Mouse (Mus musculus): ENCODE data around the gene Pde1c.

Pde1c gene

DNA sequence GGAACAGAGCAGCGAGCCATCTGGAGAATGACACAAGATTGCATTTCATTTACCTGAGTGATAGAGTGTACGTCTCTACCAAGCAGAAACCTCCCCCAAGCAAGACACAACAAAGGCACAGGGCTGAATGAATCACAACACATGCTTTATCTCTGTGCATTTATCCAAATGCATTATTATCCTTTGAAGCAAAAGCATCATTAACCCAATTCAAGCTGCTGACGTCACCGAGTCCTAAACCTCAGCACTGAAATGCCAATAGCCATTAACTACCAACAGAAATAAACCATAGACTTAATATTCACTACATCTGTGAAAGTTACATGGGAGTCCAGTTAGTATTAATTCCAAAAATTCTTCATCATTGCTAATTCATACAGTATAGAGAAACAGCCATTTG lies 127.4 kb downstream of the Pde1c start:
- no peak for DNase-seq

DNA sequence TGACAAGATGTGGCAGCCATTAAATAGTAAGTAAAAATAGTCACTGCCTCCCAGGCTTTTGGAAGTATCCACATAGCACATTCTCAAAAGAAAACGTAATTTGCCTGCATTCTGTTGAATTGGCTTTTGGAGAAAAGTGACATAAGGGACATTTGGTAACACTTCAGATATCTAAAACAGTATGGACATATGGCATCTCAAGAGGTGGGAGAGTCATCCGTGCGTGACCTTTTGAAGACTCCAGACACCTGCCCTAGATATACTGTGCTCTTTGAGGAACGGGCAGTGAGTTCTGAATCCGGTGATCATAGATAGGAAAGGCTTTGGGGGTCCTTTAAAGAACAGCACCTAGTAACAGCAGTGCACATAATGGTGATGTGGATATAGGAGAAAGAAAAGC lies 143.1 kb downstream of the Pde1c start:
- no peak for DNase-seq

DNA sequence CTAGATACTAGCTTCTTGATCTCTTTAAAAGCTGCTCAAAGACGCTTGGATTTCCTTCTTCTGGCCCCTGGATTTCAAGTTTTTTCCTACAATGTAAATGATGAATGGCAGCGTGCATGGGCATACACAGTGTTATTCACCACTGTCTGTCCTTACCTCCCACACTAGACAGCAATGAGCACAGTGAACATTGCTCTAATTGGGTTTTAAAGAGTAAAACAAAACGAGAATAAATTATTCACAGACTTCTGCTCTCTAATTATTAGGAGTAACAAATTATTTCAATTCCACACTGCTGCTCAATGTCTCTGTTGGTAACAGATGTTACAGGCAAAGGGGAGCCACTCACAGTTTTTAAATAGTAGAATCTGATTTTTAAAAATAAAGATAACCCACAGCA lies 146.0 kb downstream of the Pde1c start:
- no peak for DNase-seq

DNA sequence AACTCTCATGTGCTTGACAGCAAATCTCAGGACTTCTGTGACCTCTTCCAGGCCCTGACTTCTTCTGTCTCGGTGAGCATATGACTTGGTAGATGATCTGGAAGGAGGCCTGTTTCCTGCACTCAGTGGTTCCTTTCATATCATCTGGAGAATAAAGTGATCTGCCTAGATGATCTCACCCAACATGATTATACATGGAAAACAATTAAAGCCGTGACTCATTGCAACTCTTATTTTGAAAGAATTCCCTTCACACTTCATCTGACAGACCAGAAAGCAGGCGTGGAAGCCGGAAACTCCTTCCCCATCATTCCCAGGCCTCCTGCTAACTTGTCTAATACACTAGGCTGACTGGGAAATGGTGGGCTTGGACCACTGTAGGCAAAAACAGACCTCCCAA lies 152.7 kb downstream of the Pde1c start:
- no peak for DNase-seq

DNA sequence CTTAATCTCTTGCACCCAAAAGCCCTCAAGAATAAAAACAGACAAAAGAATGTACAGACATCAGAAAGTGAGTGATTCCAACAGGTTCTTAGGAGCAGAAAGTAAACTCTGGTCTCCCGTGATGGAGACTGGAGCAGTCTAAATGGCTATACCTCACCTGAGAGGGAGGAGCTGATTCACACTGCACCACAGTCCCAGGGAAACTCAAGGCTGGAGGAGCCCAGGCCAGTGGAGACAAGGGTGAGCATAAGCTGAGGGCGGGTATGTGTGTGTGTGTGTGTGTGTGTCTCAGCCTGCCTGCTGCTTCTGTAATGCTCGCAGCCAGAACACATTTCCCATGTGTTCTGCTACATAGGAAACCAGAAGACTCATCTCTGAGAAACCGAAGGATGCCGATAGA lies 179.7 kb downstream of the Pde1c start:
- no peak for DNase-seq

DNA sequence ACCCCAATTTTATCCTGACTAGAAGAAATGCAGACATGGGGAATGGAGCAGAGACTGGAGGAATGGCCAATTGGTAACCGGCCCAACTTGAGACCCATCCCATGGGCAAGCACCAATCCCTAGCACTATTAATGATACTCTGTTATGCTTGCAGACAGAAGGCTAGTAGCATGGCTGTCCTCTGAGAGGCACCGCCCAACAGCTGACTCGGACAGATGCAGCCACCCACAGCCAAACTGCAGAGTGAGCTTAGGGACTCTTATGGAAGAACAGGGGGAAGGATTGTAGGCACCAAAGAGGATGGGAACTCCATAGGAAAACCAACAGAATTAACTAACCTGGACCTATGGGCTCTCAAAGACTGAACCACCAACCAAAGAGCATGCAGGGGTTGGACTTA lies 192.5 kb downstream of the Pde1c start:
- DNase-seq = no peak

DNA sequence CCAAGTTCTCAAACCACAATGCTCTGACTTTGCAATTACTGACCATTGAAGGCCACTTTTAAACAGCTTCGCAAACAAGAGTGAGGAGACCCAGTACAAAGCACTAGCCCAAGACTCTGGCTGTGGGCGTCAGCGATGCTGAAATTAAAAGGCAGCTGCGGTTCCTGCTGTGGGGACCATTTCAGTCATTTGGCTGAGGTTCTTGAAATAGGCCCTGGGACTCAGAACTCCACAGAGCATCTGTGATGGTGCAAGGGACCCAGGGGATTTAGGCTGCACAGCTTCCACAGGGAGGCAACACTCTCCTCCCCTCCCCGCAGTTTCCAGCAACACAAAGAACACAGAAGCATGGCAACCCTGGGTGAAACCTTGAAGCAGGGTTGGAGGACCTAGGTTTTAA lies 194.7 kb downstream of the Pde1c start:
- no peak for DNase-seq

DNA sequence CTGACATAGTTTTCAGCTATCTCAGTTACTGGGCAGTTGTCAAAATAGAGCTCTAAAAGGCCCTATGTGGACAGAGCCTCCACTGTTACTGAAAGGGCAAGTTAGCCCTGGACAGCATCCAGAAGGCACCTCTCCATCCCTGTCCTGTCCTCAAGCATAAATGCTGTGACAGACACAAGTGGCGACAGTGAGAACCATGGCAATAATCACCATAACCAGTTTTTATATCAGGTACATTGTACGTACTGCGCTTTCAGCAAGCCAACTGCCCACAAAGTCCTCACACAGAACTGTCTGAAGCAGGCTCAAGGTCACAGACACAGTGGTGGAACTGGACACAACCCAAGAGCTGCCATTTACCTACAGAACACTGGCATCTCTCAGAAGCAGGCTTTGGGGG lies 195.2 kb downstream of the Pde1c start:
- DNase-seq = no peak

DNA sequence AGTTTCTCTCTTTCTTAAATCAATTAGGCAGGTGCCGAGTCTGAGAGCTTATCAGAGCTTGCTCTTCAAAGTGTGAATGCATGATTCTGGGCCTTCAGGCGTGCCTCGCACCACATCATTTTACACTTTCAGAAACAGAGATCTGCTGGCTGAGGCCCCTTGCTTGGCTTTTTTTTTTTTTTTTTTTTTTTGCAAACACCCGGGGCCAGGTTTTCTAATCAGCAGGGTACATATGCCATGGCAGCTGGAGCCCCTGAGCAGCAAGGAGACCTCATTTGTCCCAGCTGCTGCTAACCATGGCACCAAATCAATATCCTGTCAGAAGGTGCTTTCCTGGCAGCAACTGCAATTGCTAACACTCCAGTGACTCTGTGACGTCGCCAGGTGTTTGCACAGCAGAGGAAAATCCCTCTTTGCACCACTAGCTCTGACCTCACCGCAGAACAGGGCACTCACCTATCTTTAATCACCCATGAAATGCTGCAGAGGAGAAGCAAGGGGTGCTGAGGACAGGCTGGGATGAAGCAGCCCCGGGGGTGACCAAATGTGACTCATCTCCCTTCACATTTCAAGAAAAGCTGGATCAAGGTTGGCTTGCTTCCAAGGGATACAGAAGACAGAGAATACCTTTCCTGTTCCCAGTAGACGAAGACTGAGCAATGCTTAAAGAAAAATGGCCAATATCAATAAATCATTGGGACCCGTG lies 195.7 kb downstream of the Pde1c start:
- no peak for DNase-seq

DNA sequence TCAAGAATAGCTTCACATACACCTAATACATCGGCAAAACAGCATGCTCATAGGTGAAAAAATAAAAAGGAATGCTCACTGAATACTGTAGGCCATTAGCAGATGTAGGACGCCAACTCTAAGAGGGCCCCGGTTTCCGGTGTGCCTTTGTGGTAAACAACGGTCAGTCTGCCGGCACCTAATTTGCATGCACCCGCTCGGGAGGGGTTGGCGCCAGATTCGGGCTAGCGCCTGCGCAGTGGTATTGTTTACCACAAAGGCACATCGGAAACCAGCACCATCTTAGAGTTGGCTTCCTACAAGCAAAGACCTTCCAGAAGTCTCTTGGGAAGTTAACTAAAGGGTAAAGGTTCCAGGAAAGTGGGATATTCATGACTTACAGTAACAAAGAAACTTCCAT lies 199.4 kb downstream of the Pde1c start:
- no peak for DNase-seq

DNA sequence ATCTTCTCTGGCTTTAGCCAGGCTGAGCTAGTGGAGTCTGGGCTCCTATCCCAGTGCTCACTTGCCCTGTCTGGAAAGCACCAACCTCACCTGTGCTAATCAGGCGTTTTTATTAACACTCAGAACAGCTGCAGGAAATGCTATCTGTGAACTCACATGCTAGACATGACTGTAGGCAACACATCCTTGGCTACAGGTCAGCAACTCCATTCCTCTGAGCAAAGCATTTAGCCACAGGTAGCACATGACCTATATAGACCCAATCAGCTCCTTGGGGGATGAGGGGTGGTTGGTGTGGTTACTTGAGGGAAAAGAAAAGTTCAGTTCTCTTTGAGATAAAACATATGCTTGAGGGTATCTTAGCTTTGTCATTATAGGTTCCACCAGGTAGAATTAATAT lies 200.8 kb downstream of the Pde1c start:
- no peak for DNase-seq

DNA sequence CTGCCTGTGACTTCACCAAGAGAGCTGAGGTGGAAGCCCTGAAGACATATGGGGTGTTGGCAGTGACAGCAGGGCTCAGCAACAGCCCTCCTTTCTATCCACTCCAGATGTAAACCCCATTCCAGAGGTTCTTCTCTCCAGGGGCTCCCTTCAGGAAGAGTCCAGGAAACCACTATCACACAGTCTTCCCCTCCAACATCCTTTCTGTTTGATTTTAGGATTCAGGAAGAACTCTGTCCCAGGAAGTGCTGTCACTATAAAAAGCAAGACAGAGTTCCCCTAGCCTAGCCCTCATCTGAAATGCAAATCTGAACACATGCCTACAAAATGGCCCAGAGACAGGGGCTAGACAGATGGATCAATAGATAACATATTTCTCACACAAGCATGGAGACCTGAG lies 201.6 kb downstream of the Pde1c start:
- no peak for DNase-seq

DNA sequence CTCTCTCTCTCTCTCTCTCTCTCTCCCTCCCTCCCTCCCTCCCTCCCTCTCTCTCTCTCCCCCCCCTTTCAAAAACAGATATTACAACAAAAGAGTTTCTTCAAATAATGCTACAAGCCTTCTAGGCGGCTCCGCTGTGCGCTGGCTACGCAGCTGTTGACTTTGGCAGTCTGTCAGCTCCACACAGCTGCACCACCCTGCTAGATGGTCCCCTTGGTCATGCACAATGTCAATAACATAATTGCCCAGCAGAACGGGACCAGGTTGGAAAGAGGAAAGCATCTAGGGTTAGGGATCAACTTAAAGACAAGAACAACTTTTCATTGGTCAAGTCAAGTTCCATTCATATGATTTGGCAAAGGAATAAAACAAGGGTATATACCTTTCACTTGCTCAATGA lies 206.3 kb downstream of the Pde1c start:
- no peak for DNase-seq

DNA sequence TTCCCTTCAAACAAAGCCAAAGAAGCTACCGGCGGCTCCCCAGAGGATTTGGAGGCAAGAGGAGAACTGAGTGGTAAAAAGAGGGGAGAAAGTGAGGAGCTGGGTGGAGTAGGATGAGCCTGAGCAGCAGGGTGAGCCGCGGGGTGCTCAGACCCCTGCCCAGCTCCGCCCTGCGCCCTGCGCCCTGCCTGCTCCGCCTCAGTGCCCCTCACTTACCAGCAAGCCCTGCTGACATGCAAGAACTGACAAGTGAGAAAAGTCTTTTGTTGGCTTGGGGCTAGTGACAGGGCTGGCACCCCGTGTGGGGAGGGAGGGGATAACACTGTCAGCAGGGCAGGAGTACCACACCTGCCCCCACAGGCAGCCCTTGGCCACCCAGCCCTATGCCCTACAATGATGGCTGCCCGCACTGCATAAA lies 206.8 kb downstream of the Pde1c start:
- DNase-seq = no peak

DNA sequence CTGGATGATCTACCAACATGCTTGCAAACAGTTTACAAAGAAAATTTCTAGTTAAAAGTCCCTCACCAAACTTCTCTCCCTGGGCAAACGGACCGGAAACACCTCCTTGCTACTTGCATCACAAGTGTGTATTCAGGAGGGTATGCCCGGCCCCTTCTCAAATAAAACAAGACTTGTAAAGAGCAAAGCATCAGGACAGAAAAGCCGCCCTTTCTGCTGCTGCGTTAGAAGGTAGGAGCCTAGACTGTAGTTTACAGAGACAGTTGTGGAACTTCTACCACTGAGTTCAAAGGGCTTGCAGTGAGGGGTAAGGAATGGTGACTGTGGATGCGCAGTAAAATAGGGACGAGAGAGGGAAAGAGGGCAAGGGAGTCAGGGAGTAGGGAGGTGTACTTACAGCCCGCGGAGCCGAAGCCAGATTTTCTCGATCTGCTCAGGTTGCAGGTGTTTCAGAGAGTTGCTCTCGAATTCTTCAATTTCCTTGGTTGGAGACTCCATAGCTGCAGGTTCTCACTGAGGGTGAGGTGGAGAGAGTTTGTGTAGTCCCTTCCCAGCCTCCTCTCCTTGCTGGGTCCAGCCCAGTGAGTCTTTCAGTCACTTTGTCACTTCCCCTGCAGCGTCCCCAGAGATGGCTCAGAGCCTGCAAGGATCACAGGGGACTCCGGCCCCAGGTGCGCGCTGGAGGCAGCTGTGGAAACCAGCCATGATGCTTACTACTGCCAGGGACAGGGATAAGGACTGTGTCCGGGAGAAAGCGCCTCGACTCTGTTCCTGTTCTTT lies 207.4 kb downstream of the Pde1c start:
- DNase-seq = no peak

DNA sequence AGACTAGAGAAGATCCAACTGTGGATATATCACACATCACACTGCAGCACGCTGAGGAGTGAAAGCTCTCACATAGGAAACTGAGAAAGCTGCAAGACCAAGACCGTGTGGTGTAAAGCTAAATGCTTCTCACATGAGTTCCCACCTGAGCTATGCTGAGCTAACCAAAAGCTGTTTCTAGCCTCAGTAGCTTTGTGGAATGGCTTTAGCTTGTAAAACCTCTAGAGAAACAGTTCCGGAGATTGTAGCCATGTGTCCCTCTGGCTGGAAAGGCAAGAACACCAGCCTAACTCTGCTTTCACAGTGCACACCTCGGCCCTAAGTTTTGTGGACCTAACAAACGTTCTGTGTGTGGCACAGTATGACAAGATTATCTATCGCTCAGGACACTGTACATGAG lies 208.8 kb downstream of the Pde1c start:
- DNase-seq = no peak

DNA sequence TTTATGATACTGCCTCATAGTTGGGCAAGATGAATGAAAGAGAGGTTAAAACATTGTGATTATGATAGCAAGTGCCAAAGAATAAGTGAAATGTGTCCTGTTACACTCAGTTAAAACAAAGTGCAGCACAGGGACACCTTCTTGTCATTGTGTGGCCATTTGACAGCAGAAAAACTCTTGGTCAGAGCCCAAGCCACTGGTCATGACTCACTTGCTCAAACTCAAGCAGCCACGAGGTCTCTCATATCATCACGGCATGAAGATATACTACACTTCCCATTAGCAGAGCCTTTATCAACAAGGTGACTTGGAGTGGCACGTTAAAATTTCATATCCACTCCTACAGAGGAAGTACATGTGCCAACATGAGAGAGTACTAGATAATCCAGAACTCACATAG lies 209.8 kb downstream of the Pde1c start:
- DNase-seq = no peak

DNA sequence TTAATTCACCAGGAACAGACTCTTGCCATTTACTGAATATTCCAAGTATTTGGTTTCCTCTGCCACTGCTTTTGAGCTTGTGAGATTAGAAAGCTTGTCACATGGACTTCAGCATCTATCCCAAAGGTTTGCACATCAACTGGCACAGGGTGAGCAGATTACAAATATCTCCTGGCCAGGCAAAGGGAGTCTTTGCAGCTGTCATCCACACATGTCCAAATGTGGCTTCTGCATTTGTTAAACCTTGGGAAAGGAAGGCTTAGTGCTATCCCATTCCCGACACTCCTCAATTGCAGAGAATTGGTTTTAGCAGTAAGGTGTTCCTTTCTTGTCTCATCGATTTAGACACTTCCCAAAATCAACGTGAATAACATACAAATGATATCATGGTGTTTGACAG lies 221.7 kb downstream of the Pde1c start:
- DNase-seq = no peak

DNA sequence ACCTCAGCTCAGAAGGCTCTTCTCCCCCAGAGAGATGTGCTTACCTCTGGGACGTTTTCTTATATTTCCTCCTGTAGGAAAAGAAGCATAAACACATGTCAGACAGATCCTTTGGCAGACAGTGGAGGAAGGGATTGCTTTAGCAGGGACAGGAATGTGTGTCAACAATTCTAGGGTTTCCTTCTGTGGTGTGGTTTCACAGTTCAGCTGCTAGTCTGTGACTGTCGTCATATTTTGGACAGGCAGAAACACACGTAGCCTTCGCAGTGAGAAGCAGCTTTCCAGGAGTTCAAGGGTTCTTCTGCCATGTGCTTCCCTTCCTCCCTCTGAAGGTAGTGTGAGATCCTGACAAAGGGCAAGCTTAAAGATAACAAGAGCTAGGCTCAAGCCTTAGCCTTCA lies 223.8 kb downstream of the Pde1c start:
- DNase-seq = no peak

DNA sequence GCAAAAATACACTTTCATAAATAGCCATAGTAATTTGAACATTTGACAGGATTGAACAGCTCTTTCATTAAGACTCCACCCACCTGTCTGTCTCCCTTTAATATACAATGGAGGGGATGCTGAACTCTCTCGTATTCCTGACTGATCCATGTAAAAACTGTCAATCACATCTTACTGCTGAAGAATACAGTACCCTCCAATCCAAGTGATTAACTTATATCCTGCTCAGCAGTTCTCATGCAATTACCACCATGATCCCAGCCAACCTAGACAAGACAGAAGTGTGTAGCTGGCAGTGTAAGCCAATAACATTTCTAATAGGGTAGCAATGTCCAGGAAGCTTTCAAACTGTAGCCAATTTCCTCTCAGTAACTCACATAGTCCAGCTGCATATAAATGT lies 226.9 kb downstream of the Pde1c start:
- no peak for DNase-seq

DNA sequence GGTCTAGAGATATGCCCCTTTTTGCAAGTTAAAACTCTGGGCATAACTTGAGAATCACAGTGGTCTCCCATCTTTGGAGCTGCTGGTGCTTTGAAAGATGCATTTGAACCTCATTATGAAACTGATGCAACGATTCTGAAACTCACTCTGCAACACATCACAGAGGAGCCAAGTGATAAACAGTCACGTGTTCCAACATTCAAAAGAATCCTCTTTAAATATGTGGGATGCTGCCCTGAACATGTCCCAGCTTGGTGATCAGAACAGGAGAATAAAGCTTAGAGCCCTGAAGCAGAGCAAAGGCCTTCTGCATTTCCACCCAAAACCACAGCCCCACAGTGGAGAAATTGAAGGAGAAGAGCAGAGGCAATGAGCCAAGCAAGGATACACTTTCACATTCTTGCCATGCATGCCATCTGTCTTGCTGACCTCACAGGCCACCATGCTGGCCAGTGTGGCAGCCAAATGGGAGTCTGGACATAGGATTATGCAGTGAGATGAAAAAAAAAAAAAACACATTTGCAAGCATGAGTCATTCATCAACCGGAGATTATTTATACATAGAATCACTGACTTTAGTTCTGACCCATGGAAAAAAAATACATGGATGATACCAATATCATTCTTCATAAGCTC lies 233.0 kb downstream of the Pde1c start:
- DNase-seq = no peak

DNA sequence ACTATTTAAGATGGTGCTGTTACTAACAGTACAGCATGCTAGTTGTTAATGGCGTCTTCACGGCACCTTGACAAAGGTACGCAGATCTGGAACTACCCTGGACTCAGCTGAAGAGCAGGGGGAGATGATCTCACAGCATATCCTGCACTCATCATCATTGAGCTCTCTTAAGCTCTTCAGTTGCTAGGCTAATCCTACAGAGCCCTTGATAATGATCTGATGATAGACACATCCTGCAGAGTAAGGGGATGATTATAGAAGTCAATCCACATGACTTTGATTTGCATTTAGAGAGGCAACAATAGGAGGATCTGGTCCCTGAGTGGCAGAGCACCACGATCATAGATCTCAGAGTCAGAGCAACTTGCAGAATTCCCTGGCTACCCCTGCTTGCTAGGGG lies 236.8 kb downstream of the Pde1c start:
- no peak for DNase-seq

DNA sequence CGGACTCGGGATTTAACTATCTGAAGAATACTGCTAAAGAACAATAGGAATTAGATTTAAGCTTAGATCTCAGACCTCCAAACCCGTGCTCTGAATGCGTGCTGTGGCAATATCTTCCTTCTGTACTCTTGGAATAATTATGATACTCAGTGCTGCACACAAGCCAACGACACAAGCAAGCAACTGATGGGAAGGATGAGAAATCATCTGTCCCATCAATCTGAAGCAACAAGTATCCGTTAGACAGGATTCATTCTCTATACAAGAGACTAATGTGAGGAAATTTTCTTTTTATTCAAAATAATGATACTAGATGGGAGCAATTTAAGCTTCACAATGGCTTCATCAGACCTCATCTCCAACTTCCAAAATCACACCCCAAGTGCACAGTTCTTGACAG lies 237.5 kb downstream of the Pde1c start:
- DNase-seq = no peak

DNA sequence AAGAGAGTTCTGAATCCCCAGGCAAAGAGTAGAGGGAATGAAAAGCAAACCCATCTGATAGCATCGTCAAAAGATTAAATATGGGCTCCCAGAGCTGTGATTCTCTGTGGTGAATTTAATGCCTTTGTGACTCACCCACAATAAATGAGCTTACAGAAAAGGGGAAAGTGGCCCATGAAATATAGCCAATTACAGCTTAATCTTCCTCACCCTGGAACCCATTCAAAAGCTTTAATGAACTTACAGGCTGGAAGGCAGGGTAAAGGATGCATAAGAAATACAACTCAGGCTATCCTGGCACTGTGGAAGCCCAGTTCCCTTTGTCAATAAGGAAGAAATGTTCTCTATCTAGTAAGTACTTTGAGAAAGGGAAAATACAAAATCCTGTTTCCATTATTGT lies 240.8 kb downstream of the Pde1c start:
- no peak for DNase-seq

Measured in spleen, adult 18-20 months (tissue).